Comparison of ENCODE assay signal across 10 mouse cellular contexts in genomic region chr11:11939611-11940010, GRCm38 (mm10). TPM values are rescaled to one million over a fixed set of nuclear protein-coding genes. Genes with fewer than 3 reads are reported as not detected.
DNase-seq lines count a peak whose midpoint lies in the region; ATAC-seq and TF ChIP-seq lines count a peak whose summit lies in the region.
"Had no signal": no experiment of that assay in that cellular context is flagged by ENCODE, and none has a peak within 500 bp of the region (broad histone marks: within the 10 kb centered on the region; RNA-seq: fewer than 3 reads in every experiment).

No protein-coding gene starts in this region.

- H3K27ac ChIP-seq in heart, embryonic 13.5 days (replicated peaks): peak overlapping the region; percentile 65
- no peak overlapping the region for H3K27ac ChIP-seq in stomach, postnatal 0 days (replicated peaks)

- peak overlapping the region; percentile 53 for H3K4me3 ChIP-seq in megakaryocyte, embryonic 14.5 days (replicated peaks)
- no peak overlapping the region for H3K4me3 ChIP-seq in heart, embryonic 13.5 days
- H3K4me3 ChIP-seq in stomach, postnatal 0 days (ENCODE audit: low read depth, low read length): no peak overlapping the region

- peak; percentile 54 for DNase-seq in adrenal gland, adult 2 months
- no peak for DNase-seq in adrenal gland, adult 18-20 months (ENCODE audit: low spot score in 2 of 2)
- no peak for DNase-seq in stomach, postnatal 0 days (ENCODE audit: low spot score)
- DNase-seq in thymus, postnatal 0 days (ENCODE audit: low spot score): no peak
- no peak for DNase-seq in gastrocnemius, postnatal 25 days
- DNase-seq: kidney, postnatal 25 days; lung, postnatal 14 days had no signal

- H3K9ac ChIP-seq in heart, embryonic 13.5 days: no peak overlapping the region
- H3K9ac ChIP-seq in stomach, postnatal 0 days (ENCODE audit: low read length): no peak overlapping the region

- peaks cover 74% of the 10 kb centered on the region for H3K36me3 ChIP-seq in megakaryocyte, embryonic 14.5 days (replicated peaks; ENCODE audit: low read length)
- H3K36me3 ChIP-seq in heart, embryonic 13.5 days: peaks cover 96% of the 10 kb centered on the region
- 0 out of 2 replicates have a peak, but pooled peaks cover 2% of the 10 kb centered on the region for H3K36me3 ChIP-seq in stomach, postnatal 0 days (ENCODE audit: control insufficient read depth, insufficient read depth, low read length)

- TF ChIP-seq EP300 in stomach, postnatal 0 days (optimal IDR thresholded peaks at IDR 0.05): no peak

- H3K4me1 ChIP-seq in megakaryocyte, embryonic 14.5 days: peaks cover 94% of the 10 kb centered on the region
- H3K4me1 ChIP-seq in heart, embryonic 13.5 days: peaks cover 73% of the 10 kb centered on the region
- no peaks in the 10 kb centered on the region for H3K4me1 ChIP-seq in stomach, postnatal 0 days (replicated peaks; ENCODE audit: control insufficient read depth, insufficient read depth)

- no peak overlapping the region for H3K4me2 ChIP-seq in heart, embryonic 13.5 days
- H3K4me2 ChIP-seq in stomach, postnatal 0 days (replicated peaks; ENCODE audit: low read depth): no peak overlapping the region

- ATAC-seq in megakaryocyte, adult 5-6 weeks (ENCODE audit: poor library complexity, severe bottlenecking): no peak
- ATAC-seq in heart, embryonic 13.5 days (ENCODE audit: extremely low read depth, insufficient number of reproducible peaks, low FRiP score, low TSS enrichment): no peak
- ATAC-seq in stomach, postnatal 0 days (ENCODE audit: low FRiP score, low TSS enrichment): peak; percentile 77

- peaks cover 2% of the 10 kb centered on the region for H3K27me3 ChIP-seq in megakaryocyte, embryonic 14.5 days (replicated peaks)
- H3K27me3 ChIP-seq in heart, embryonic 13.5 days (replicated peaks): no peaks in the 10 kb centered on the region
- H3K27me3 ChIP-seq in stomach, postnatal 0 days (ENCODE audit: control insufficient read depth, insufficient read depth, low read length): no peaks in the 10 kb centered on the region

- TF ChIP-seq CTCF in stomach, postnatal 0 days (IDR thresholded peaks at IDR 0.05; ENCODE audit: low read depth): no peak

- H3K9me3 ChIP-seq in megakaryocyte, embryonic 14.5 days: no peaks in the 10 kb centered on the region
- H3K9me3 ChIP-seq in heart, embryonic 13.5 days: no peaks in the 10 kb centered on the region
- no peaks in the 10 kb centered on the region for H3K9me3 ChIP-seq in stomach, postnatal 0 days (ENCODE audit: control insufficient read depth, low read length)

- 21% methylated on average over 3 of the region's 3 CpGs for WGBS in heart, embryonic 13.5 days
- 53% methylated on average over 3 of the region's 3 CpGs for WGBS in stomach, postnatal 0 days

RNA-seq across cellular contexts. Expression of gene Ddc, which starts 41.7 kb away (rescaled TPM):
- 10 to 100 TPM; 46.1 to 86.5 TPM for total RNA-seq in adrenal gland, adult 2 months (2021)
- 11.0 and 13.5 TPM in 2 replicates for polyA plus RNA-seq in adrenal gland, adult 2 months (2012; rRNA removed)
- total RNA-seq in adrenal gland, adult 18-20 months (2021): 10 to 100 TPM; 60.8 to 74.0 TPM
- not detected in 2 replicates for polyA plus RNA-seq in megakaryocyte, embryonic 14.5 days (2012; ENCODE audit: insufficient read depth, low replicate concordance)
- 0.23 and 0.38 TPM in 2 replicates for total RNA-seq in megakaryocyte, adult 5-6 weeks (2015)
- 0.16 TPM in 1 of 2 replicates, not detected in the other for total RNA-seq in megakaryocyte, adult 5-6 weeks (2017)
- polyA plus RNA-seq in heart, embryonic 13.5 days (2015; fragmentation: Nextera tagmentation; extraction: Ambion mirVana): 64.6 and 78.2 TPM in 2 replicates
- 24.0 and 24.1 TPM in 2 replicates for polyA plus RNA-seq in stomach, postnatal 0 days (2015; fragmentation: Nextera tagmentation; extraction: Ambion mirVana)
- polyA plus RNA-seq in thymus, postnatal 0 days (2015; fragmentation: Nextera tagmentation; extraction: Ambion mirVana): 4.9 and 7.8 TPM in 2 replicates
- total RNA-seq in gastrocnemius, postnatal 25 days (2021): 1 to 10 TPM in 1 of 2 experiments, under 1 TPM in 1; 0.94 to 2.5 TPM
